Mouse (Mus musculus): ENCODE data around the gene Gm4792.

The Gm4792 gene

DNA sequence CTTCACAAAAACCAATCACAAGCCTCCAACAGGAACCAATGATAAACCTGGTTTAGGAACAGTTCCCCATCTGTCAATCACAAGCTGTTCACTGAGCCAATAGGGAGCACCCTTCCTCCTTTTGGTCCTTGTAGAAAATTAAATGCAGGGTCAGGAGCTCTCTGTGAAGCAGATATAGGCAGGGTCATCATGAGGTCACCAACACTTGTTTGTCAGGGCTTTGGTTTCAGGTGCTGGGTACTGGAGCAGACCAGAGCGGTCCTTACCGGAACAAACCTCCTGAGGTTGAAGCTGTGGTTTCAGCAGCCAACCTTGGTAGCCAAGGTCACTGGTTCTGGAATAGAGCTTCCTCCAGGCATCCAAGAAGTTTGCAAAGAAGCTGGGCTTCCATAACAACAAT, 798 bp upstream of the Gm4792 start:
- DNase-seq (ENCODE audit: low spot score): no peak

DNA sequence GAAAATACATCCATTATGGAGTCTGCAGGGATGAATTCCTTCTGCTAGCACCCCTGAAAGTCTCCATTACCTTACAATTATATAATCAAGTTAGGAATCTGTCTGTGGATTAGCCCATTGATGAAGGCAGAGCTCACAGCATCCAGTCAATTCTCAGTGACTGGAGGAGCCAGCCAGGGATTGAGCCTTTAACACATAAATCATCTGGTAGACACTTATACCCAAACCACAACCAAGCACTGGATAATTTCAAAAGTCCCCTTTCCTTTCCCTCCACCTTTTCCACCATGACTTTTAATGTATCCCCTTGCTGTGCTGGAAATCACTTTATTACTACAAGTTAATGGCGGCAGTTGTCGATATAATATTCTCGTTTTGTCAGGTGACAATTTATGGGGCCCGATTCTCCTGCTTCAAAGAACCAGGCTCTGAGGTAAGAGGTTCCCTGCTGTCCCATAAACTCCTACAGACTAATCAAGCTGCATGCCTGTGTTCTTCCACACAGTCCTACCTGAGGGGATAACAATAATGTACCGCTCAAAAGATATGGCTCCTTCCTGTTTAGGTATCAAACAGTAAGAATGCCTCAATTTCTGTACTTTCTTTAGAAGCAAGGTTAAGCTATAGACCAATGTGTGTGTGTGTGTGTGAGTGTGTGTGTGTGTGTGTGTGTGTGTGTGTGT, 2.4 kb downstream of the Gm4792 start:
- DNase-seq (ENCODE audit: low spot score): no peak

DNA sequence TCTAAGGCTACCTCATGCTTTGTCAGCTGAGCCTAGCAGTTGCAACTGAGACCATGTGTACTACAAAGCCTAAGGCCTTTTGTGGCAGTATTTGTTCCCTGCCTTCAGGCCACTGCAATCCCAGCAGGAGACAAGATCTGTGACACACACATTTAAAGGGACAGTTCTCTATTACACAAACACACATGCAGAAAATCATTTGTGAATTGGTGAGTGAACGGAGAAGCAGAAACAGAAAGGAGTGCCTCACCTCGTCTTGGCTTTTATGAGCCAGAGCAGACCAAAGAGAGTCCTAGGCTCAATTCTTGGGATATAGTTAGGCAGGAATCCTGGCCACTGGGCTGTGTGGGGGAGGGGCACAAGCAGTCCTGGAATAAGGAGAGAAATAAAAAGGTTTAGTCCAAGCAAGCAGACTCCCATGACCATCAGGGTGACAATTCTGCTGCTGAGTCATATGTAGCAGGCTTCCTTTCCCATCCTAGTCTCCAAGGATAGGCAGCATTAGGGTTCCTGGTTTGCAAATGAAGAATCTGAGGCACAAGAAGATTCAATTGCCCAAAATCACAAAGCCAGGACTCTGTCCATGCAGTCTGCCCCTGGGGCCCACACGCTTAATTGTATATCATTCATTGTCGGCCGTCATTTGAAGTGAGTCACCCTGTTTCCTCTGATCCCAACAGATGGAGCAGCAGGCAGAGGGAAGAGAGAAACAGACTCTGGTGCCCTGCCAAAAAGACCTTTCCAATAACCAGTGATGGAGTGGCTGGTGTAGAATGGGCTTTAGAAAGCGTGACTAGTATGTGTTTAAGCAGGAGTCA, 3.4 kb downstream of the Gm4792 start:
- DNase-seq (ENCODE audit: low spot score): no peak

DNA sequence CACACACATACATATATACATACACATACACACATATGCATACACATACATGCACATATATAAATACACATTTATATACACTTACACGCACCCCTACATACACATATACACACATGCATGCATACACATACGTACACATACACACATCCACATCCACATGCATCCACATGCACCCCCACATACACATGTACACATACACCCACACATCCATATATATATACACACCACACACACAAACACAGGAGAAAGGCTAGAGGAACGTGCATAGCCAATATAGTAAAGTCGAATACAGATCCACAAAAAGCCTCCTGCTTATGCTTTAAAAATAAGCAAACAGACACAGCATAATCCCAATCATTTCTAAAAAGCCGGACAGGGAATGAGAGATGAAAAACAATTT, 4.1 kb downstream of the Gm4792 start:
- DNase-seq (ENCODE audit: low spot score): no peak

DNA sequence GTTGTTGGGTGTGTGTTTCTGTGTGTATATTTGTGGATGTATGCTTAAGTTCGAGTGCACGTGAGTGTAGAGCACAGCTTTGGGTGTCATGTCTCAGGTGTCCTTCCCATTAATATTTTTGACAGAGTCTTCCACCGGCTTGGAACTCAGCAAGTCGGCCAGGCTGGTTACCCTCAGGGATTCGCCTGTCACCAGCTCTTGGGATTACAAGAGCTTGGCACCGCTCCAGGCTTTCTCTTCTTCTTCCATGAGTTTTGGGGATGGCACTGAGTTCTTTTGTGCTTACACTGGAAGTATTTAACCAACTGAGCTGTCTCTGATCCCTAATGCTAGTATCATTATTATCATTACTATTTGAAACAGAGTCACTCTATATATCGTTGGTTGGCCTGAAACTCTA, 15.7 kb downstream of the Gm4792 start:
- DNase-seq (ENCODE audit: low spot score): no peak

DNA sequence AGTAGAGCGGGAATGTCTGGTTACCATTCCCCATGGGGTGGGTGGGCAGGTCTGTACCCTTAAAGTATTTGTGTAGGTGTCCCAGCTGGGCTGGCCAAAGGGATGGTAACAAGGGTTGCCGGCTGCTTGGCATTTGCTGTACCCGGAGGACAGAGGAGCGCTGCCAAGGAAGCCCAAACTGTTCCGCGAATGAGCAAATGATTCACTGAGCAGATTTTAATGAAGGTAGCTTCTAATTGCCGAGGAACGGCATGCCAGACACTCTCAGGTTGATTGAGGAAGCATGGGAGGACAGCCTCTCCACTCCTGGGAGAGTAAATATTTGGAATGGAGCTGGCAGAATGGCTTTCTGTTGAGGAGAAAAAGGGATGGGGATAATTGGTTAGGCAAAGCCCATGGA, 16.3 kb downstream of the Gm4792 start:
- no peak for DNase-seq (ENCODE audit: low spot score)

DNA sequence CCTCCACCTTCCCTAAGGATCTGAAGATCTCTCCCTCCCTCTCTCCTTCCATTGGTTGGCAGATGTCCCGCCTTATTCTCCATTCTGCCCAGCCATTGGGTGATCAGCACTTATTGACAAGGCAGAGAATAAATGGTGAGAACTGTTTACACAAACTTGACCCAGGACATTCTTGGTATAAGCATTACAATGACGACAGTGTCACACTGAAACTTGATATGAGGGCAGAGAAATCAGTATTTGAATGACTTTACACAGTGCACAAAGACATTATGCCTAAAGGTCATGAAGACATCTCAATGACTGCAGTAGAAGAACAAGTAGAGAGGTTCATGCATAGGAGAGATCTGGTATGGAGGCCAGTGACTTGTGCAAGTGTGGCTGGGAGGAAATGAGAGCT, 22.0 kb downstream of the Gm4792 start:
- DNase-seq (ENCODE audit: low spot score): no peak

DNA sequence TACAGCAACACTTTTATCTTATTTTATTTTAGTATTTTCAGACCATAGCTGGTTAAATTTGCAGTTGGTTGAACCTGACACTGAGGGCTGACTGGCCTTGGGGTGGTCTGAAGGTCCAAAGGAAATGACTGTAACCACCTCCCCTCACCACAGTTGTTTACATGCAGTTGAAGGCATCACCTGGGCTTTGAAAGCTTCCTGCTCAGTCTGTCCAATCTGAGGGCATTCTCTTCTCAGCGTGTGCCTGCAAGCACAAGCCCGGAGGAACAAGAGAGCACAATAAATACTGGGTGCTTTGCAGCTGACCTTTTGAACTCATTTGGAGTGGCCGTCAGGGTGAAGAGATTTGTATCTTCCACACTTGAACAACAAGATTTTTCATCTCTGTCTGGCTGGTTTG, 23.2 kb downstream of the Gm4792 start:
- DNase-seq (ENCODE audit: low spot score): no peak

DNA sequence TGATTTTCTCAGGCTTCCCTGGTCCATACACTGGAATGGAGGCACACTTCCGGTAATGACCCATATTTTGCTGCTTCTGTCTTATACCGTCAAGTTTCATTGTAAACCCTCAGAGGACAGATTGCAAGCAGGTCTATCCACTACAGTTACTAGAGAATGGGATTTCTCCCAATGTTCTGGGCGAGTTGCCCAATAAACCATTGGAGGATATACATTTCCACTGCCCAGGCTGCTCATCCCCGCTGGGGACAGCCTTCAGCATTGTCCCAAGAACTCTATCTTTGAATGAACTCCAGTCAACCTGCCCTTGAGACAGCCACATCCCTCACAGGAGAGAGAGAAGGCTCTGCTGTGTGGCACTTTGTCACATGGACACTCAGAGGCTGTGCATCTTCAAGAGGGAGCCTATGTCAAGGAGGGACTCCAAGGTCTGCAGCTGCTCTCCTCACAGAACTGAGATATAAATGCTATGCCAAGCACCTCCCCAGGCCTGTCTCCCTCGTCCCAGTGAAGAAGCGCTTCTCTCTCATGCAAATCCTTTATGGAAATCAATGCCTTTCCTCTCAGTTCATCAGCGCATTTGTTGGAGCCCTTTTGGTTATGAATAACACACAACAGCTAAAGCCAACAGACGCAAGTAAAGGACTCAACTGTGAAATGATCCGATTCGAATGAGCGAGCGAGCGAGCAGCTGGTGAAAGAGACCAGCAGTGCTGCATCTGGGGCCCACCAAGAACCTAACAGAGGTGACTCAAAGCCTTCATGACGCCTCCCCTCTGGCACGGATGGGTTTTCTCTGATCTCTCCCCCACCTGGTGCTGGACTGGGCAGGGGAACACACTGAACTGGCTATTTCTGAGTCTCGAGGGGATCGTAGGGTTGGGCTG, 32.6 kb downstream of the Gm4792 start:
- DNase-seq (ENCODE audit: low spot score): no peak

DNA sequence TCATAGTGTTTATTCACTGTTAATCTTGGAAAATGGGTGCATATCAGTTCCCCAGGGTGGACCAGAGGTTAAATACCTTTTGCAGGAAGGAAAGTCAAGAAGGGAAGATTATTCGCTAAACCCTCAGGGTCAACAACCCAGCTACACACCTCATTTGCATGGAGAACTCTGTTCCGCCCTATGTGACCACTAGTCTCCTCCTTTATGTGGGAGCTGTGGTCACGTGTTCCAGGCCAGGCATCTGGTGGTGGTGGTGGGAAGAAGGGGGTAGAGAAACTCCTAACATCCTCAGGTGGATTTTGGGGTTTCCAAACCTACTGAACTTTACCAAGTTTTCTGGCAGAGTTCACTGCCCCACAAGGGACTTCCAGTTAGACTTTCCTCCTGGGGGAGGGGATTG, 35.3 kb downstream of the Gm4792 start:
- no peak for DNase-seq (ENCODE audit: low spot score)

DNA sequence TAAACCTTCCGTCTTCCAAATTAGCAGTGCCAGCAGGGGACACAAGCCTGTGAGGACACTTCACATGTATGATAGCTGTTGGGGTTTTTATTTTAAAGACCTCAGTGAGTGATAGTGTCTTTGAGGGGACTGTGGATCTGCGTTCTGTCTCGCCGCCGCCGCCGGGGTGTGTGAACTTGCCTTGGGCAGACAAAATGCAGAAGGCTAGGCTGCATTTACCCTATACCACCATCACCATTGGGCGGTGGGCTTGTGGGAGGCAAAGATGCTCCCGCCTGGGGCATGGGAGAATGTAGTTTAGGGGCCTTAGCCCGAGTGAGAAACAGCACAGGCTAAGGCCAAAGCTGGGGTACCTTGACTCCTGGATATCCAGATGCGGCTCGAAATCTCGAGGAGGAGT, 35.9 kb downstream of the Gm4792 start:
- no peak for DNase-seq (ENCODE audit: low spot score)

DNA sequence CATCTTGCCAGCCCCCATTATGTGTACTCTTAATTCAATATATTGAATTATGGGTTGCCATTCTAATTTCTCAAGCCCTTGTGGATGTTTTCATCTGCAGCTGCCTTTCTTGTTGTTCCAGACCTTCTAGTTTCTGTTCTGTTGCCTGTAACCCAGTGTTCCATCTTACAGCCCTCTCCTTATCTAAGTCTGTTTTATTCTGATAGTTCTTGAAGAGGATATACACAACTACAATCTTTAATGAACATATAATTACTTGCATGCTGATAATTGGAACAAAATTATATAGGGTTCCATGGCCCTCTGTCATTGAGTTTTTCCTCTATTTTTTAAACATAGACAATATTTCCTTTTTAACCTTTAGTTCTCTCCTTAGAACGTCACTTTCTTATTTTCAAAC, 38.0 kb downstream of the Gm4792 start:
- DNase-seq (ENCODE audit: low spot score): no peak

DNA sequence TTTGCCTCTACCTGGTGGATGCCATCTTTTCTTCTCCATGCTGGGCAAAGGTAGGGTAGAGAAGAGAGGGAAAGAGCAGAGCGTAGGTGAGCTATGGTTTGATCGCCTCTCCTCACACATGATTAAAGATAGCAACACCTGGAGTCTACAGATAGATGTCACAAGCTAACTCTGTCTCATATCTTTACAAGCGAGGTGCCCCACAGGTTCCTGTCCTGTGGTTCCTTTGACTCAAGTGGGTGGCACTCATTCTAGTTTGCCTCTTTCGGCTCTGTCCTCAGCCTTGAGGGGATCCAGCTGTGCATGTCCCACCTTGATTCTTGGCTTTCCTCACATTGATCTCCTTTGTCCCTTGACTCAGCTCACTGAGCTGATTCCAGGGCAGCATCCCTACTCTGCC, 42.0 kb downstream of the Gm4792 start:
- DNase-seq (ENCODE audit: low spot score): no peak

DNA sequence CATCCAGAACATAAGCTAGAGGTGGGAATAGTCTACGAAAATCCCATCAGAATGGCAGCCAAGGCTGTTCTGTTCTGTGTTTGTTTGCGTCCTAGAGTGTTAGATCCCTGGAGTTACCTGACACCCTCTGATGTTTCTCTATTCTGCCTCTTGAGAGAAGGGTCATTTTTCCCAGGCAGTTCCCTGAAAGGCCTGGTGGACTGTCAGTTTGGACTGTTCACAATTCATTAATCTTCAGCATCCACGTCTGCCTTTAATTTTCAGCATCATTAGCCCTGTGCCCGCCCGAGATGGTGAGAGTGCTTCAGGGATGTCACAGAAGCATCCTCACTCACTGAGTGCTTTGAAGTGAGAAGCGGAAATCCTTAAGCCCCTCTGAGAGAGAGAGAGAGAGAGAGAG, 42.8 kb downstream of the Gm4792 start:
- no peak for DNase-seq (ENCODE audit: low spot score)

DNA sequence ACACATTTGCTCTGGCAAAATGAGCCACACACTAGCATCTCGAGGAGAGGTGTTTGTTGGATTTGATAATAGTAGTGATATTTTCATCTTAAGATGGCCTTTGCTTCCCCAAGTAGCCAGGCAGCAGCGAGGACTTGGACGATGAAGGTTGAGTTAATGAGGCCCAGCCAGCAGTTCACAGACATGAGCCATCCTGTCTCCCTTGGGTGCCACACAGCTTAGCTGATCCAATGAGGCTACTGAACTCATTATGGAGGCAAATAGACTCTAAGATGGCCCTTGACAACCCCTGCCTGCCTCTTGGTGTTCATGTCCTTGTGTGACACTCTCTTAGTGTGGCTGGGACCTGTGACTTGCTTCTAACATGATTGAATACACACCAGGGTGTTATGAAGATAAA, 43.7 kb downstream of the Gm4792 start:
- no peak for DNase-seq (ENCODE audit: low spot score)

DNA sequence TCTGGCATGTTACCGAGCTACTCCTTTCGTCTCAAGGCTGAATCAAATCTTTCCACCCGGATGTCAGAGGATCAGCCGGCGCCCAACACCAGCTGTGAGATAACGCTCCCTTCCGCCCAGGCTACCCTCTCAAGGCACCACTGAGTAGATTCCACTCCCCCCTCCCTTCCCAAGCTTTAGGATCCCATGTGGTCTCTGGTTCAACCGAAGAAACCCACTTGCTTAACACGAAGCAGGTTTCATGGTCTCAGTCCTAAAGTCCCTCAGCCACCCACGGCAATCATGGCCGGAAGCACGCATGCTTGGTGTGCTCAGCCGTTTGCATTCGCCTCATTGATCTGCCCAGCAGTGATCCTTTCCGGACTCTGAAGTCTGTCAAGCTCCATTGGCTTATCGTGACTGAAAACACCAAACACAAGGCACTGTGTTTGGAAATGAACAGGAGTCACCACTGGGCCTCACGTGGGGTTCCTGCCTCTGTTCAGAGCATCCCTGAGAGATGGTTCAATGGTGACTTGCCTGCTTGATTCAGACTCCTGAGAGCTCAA, 45.2 kb downstream of the Gm4792 start:
- no peak for DNase-seq (ENCODE audit: low spot score)

DNA sequence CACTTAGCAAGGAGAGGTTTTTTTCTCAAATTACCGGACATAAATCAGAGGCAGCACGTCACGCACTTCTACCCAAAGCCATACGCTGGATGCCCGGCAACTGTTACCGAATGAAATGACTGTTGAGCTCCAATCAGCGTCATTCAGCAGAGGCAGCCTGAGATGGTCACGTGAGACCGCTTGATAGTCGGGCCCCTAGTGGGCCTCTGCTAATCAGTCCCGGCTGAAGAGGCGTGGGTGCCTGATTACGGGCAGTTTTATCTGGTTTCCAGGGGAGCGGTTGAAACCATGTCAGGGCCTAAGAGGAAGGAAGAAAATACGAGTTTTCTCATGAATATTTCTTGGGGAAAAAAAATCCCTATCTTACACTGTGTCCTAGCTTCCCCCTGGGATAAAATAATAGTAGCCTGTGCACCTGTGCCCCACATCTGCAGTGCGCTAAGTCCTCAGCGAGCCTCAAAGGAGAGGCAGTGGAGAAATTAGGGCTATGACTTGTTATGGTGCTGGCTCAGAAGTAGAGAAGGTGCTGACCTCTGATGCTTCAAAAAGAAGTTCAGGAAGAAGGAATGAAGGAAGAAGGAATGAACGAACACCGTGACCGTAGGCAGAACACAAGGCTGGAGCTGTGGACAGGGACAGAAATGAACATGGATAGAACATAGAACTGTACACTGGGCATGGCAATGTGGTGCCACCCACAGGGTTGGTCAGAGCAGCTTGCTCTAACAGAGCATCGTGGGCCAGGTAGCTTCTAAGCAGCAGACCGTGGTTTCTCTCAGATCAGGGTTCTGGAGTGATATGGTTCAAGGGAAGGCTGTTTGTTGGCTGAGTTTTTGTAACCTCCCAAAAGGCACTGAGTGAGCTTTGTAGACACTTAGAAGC, 48.7 kb downstream of the Gm4792 start:
- DNase-seq (ENCODE audit: low spot score): no peak

DNA sequence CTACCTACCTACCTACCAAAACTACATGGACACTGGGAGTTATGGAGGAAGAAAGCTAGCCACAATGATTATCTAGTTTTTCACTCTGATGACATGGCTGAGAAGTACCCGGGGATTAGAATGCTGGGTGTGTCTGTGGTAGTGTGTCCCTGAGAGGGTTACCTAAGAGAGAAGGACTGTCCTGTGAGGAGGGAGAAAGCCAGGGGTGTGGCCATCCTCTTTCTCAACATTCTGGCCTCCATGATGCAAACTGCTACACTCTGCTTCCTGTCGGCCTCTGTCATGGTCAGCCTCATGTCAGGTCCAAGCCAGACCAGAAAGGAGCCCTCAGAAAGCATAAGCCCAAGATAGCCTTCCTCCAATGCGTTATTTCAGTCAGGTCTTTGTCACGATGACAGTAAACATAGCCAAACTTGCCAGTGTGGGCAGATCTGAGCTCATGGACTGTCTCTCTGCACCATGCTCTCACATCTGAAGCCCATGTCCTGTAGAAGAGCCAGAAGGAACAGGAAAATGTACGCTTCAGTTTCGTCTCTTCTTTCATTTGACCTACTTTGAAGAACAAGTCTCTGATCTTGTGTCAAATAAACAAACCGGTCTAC, 50.7 kb downstream of the Gm4792 start:
- no peak for DNase-seq (ENCODE audit: low spot score)

All from T-cell, adult 2 months (primary cell).